Mouse (Mus musculus) kidney, adult 11 months (tissue): ENCODE measurements around the gene Sst.
A peak's percentile ranks its signal among the peaks of the same experiment; 100 is the strongest.
"Not testable (repeated sequence)": the region's sequence is repeated elsewhere in the genome, so short reads cannot be mapped to it uniquely, and the experiment has no call there.

Experiments
- DNase-seq: peaks from one replicate; pipeline ENCODE4 v3.0.0; 2022

Sst gene

DNA sequence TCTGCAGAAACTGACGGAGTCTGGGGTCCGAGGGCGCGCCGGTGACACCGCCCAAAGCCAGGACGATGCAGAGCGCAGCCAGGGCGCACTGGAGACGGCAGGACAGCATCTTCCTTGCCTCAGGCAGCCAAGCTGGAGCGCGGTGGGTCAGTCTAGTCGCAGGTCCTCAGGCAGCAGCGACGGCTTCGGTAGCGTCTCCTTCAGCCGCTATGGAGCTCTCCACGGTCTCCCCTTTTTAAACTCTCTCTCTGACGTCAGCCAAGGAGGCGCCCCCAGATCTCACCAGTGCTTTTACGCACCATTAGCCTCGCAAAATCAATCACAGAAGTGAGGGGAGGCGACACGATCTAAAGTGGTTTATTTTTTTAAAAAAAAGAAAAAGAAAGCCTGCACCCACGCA, at the start of gene Sst:
Sst (minus strand) TSS at position 323 of the 400 bp plus-strand sequence.
- DNase-seq: no peak

DNA sequence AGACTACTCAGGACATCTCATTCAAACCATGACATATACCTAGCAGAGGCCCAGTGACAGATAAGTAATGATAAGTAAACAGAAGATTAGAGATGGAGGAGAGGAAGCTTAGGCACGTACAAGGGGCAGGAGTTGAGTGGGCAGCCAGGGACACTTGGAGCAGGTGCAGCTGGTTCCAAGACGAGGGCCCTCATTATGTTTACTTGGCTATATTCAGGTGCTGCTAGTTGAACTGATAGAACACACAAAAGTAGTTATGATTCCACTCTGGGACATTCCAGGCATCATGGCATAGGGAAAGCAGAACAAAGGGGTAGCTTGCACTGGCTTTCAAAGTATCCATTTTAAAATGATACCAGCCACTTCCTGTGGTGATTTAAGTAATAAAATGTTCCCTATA, 43.6 kb upstream of the Sst start:
- DNase-seq: no peak

DNA sequence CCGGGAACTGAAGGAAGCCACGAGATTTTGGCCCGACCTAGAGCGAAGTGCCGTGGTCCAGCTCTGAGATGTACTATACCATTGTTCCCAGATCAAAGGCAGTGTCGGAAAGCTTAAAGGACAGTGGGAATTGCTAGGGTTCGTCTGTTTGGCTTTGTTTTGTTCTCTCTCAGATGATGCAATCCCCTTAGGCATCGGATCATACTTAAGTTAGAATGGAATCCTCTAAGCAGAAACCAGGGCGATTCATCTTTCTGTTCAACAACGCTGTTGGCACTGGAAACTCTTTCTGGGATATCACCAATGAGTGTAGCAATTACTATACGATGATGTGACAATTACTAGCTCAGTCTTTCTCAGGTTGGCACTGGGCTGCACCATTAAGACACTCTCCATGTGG, 41.5 kb upstream of the Sst start, which contains the start of gene Rtp2:
Rtp2 (minus strand) TSS at position 101 of the 400 bp plus-strand sequence.
- no peak for DNase-seq

- no peak for DNase-seq
These were observed 40.5 kb upstream of the Sst start for GRCm38 (mm10) chr16:23931275-23931674.

DNA sequence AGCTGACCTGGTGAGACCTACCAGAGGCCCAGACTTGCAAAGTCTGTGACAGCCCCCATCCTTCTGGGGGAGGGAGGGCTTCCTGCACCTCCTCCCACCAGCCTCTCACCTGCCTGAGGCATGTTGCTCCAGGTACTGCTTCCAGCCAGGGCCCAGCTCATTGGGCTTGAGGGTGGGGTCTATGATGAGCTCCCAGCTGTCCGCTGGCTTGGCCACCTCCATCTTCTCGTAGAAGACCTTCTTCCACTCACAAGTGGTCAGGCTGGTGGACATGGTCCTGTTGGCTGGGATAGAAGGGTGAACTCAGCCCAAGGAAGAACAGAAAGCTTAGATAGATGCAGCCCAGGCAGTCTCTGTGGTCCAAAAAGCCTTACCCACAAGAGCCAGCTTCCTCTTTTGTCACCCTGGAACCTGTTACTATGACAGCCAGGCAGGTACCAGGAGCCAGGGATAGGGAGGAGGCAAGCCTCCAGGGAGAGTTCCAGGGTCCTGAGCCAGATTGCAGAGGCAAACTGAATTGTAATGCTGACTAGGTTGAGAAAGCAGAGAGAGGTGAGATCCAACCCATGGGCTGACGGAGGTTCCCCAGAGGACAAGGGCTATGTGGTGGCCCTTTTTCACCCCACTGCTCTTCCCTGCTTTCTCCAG, 39.8 kb upstream of the Sst start:
- DNase-seq: no peak

DNA sequence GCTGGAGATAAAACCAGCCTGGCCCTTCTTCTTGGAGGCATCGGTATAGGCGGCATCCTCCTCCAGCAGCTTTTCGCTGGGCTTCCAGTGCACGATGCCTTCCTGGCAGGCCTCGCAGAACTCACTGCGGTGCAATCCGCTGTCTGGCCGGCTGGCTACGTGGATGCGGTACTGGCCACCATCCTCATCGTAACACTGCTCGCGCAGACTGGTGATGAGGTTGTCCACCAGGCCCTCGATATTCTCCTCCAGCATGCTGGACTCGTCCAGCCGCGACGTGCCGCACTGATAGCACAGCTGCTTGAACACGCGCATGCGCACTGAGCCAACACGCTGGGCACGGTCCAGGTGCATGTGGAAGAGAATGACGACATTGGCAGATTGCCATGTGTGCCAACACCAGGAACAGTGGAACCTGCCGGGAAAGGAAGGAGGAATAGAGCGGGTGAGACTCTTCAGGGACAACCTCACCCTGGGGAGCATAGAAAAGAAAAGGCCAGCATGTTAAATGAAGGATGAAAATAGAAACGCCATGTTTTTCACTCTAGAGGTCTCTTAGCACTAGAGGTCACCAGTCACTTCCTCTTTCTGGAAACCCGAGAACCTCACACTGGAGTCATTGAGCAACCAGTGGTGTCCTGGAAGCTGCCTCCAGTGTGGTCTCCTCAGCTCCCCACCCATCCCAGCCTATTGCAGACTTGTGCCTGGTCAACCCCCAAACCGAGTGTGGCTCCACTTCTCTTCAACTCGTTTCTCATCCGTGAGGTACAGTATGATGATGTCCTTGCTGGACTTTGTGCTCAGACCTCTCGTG, 36.8 kb upstream of the Sst start:
- DNase-seq: no peak

DNA sequence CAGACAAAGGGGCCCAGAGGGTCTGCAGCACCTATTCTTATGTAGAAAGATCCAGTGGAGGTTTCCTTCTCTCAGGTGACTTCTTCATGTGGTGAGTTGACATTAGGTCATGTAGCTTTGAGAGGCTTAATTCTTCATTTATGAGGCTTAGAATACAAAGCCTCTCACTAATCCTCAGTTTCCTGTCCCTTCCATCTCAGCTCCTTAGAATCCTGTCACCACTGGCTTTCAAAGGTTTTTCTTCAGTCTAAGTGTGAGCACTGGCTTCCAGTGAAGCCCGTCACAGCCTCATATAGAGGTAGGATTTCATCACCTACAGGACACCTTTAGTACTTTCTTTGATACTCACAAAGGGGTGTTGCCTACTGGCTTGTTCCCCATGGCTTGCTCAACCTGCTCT, 32.1 kb upstream of the Sst start:
- no peak for DNase-seq

DNA sequence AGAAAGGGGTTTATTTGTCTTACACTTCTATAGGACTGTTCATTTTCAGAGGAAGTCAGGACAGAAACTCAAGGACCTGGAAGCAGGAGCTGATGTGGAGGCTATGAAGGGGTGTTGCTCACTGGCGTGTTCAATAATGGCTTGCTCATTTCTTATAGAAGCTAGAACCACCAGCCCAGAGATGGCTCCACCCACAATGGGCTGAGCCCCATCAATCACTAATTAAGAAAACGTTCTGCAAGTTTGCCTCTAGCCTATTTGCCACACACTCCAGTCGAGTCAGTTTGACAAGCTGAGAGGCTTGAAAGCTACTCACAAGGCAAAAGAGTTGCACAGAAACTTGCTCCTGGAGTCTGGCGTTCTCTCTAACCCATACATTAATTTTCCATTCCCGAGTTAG, 30.9 kb upstream of the Sst start:
- DNase-seq: no peak

GRCm38 (mm10) chr16:23919418-23919817, 28.7 kb upstream of the Sst start:
- DNase-seq: no peak

GRCm38 (mm10) chr16:23913401-23913800, 22.6 kb upstream of the Sst start:
- no peak for DNase-seq

- no peak for DNase-seq
These were observed 22.0 kb upstream of the Sst start for GRCm38 (mm10) chr16:23912741-23913140.

- DNase-seq: not testable (repeated sequence)
These were observed 18.2 kb upstream of the Sst start for GRCm38 (mm10) chr16:23909015-23909354.

- DNase-seq: not testable (repeated sequence)
These were observed 17.6 kb upstream of the Sst start for GRCm38 (mm10) chr16:23908076-23909014.

DNA sequence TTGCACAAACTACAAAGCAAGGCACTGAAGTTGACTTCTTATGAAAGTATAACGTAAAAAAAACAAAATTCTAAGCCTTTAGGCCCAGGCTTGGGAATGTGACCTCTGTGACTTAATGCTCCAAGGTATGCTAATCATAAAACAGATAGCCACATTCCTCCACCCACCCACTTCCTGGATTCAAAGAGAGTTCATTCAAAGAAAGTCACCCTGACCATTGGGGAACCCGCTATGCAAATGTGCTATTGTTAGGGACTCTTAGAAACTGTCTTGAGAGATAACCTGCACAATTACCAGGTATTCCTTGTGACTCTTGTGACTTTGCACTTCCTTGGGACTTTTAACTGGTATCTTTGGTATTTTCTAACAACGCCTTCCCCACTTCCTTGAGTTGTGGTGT, 15.8 kb upstream of the Sst start:
- not testable (repeated sequence) for DNase-seq

- no peak for DNase-seq
These were observed 10.7 kb upstream of the Sst start for GRCm38 (mm10) chr16:23901411-23901810.

DNA sequence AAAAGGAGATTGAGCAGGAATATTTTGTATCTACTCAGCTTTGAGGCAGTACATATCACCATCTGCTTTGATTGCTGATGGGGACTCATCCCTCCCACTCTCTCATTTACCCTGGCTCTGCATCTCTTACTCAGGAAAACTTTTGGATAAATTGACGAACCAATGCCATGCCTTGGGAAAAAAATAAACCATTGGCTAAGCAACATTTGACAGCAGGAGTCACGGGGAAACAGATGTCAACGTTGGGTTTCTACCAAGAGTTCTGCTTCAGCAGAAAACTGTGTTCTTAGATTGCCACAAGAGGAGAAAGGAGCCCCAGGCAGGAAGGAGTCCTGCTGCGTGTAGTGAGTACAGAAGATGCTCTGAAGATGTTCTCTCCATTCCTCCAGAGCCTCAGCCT, 9.3 kb upstream of the Sst start:
- no peak for DNase-seq

GRCm38 (mm10) chr16:23898840-23899239, 8.1 kb upstream of the Sst start:
- DNase-seq: peak; percentile 53

GRCm38 (mm10) chr16:23897984-23898586, 7.3 kb upstream of the Sst start:
- peak; percentile 47 for DNase-seq

GRCm38 (mm10) chr16:23897486-23897885, 6.7 kb upstream of the Sst start:
- DNase-seq: no peak

DNA sequence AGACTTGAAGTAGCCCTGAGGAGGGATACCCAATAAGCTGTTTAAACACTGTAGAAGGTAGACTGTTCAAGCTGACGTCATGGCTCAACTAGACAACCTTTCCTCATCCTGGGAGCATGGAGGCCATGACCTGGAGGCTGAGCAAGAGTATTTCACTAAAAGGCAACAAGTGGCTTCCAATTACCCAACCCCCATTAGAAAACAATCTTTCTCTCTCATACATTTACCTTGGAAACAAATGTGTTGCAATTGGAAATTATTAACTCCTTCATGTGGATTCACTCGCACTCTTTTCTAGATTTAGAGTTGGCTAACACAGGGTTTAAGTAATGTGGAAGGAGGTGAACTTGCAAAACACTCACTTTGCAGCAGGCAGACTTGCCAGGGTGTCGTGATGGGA, 4.4 kb upstream of the Sst start:
- DNase-seq: no peak

GRCm38 (mm10) chr16:23890151-23890550, 607 bp downstream of the Sst start:
- no peak for DNase-seq

DNA sequence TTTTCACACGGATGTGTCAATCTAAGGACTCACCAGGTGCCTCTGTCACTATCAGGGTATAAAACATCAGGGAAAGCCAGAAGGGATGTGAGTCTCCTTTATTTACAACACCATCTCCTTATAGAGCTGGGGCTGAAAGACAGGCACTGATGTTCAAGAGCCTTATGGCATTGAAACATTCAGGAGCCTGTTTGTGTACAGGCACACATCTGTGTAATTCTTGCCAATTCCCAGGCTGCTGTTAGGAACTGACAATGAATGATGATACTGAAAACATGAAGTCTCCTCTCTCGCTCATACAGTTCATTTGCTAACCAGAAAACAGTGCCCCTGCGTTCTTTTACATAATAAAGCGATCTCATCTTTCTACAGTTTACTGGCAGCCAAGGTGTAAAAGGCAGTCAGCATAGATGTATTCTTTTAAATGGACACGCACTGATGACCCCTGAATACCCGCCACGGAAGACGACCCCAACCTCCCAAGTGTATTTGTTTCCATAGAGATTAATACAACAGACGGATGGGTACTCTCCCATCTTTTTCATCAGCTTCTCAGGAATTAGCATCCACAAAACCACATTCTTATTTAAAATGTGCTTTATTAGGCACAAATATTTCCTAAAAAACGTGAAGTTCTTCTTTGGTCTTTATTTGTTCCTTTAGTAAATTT, 2.7 kb downstream of the Sst start:
- DNase-seq: no peak
